Mouse (Mus musculus) kidney, adult 11 months (tissue): ENCODE data around the gene Rrm1.
"Not testable (repeated sequence)": the region's sequence is repeated elsewhere in the genome, so short reads cannot be mapped to it uniquely, and the experiment has no call there.

ENCODE experiments used
- DNase-seq: peaks from one replicate; pipeline ENCODE4 v3.0.0; 2022

Gene Rrm1

DNA sequence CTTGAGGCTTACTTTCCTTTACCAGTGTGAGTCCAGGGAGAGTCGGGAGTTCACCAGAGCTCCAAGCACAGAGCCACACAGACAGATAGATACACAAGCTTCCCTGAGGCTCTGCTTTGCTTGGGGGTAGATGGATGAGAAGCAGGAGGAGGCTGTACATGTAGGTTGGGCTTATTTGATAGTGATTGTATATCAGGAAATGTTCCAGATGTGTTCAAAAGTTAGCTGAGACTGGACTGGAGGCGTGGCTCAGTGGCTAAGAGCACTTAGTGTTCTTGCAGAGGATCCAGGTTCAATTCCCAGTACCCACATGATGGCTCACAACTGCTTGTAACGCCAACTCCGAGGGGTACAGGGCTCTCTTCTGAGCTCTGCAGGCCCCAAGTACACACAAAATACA lies 36.9 kb downstream of the Rrm1 start:
- DNase-seq: no peak

DNA sequence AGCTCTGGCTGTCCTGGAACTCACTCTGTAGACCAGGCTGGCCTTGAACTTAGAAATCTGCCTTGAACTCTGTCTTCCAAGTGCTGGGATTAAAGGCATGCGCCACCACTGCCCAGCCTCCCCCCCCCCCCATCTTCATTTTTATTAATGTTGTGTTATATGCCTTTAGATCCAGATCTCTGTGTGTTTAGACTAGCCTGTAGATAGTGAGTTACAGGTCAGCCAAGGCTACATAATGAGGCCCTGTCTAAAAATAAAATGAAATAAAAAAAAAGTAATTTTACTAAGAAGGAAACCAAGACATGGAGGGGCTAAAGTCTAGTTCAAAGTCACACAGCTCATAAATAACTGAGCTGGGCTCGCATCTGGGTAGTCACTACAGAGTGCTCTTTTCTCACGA lies 37.4 kb downstream of the Rrm1 start:
- no peak for DNase-seq

DNA sequence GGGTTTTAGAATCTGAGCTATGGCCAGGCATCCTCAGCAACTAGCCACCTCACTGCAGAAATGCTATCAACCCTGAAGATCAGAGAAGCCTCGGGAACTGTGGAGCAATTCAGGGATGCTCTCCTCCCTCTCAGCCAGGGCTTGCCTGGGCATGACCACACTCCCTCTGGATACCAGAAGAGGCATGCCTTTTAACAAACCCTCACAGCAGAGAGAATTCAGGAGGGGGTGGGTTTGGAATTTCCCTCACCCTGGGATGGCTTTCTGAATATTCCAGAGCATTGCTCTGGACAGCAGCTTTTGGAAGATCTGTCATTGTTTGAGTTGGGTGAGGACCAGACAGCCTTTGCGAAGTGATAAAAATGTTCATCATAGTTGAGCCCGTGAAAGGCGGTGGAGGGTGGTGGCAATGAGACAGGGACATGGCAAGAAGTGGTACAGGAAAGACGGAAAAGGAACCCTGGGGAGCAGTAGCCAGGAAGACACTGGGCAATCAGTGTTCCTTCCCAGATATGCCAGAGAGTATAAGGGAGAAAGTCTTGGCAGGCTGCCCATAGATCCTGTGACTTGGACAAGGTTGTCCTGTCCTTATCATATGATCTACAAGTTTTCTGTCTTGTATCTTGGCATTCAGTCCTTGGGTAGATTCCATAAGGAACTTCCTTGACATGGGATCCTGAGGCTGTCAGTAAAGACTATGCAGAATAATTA lies 38.0 kb downstream of the Rrm1 start:
- DNase-seq: peak; percentile 37

DNA sequence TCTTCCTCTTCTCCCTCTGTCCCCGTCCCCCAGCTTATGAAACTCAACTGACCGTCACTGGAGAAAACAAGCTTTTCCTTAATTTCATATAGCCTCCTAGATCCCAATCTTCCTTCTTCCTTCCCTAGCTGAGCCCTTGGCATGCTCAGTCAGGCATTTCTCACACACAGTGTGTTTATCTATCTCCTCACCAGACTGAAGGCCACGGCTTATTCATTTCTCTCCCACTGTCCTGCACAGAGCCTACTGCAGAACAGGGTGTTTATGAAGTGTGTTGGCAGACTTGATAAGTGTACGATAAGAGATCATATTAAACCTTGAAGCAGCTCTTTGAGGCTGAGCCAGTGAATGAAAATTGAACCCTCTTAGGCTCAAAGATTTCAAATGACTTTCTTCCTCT lies 39.3 kb downstream of the Rrm1 start:
- no peak for DNase-seq

DNA sequence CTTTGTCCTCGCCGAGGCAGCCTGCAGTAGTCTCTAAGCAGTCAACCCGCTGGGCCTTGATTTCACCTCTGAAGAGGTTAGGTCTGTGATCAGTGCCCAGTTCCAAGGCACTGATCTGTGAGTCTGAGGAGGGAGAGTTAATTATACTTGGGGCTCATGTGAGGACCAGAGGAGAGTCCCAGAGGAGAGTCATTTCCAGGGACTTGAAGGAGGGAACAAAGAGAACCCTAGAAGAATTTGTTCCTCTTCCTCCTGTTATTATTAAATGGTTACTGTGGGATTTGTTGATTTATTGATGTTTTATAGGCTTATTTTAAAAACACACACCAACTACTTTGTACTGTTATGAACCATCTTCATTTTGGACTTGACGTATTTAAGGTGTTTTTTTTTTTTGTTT lies 40.1 kb downstream of the Rrm1 start, which contains the start of gene Olfr543:
Gene Olfr543 (minus strand): TSS at position 101 of the 400 bp plus-strand sequence.
- DNase-seq: no peak

DNA sequence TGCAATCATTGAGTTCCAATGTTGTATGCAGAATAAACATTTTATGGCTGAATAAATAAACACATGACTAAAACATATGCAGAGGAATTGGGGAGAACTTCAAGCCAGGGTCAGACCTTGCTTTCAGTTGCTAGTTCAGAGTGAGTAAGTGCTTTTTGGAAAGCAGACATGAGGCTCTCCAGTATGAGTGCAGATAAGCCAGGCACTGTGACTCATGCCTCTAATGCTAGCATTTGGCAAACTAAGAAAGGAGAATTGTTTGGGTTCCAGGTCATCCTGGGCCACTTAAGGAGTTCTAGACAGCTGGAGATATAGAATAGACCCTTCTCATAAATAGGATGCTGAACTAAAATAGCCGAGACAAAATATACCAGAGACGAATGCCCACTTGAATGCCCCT lies 42.2 kb downstream of the Rrm1 start:
- DNase-seq: no peak

DNA sequence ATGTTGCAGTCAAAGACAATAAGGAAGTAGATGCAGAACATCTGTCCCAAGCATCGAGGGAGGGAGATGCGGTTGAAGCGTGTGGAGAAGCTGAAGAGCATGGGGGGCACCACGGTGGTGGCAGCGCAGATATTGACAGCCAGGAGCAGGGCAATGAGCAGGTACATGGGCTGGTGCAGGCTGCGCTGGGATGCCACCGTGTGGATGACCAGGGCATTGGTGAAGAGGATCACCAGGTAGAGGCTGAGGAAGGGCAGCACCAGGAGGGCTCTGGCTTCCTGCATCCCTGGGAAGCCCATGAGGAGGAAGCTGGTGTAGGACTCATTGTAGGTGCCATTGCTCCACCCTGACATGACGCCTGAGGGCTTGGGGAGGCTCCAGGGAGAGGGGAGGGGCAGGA lies 43.3 kb downstream of the Rrm1 start:
- not testable (repeated sequence) for DNase-seq

DNA sequence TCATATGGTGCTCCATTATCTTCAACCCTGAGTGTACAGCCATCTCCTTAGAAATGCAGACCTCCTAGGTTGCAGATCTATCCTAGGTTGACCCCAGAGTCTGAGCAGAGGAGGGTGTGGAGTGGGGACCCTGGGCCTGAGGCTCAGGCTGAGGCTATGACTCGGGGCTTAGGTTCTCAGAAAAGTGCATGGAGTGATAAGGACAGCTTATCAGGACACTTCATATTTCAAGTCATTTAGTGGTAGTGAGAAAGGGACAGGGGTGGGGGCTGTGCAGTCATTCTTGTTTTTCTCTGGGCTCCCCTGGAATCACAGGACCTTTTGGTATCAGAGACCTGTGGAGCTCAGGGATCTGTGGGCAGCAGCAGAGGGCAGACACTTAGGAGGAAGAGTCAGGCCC lies 44.6 kb downstream of the Rrm1 start:
- no peak for DNase-seq

DNA sequence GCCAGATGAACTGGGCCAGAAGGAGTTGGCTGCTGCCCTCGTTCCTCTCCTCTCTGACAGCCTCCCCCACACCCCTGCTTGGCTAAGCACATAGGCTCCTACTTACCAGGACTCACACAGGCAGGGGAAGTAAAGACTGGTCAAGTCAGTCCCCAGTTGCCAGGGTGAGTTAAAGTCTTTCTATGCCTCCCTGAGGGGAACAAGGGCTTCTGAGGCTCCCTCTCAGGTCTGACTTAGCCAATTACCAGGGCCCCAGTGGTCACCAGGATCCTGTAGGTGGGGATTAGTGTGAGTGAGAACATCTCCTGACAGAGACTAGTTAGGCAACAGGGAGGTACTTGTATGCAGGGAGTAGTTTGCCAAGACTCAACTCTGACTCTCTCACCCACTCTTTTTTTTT lies 46.7 kb downstream of the Rrm1 start, which contains the start of gene Olfr544:
Gene Olfr544 (minus strand): TSS at position 153 of the 400 bp plus-strand sequence.
- DNase-seq: no peak

DNA sequence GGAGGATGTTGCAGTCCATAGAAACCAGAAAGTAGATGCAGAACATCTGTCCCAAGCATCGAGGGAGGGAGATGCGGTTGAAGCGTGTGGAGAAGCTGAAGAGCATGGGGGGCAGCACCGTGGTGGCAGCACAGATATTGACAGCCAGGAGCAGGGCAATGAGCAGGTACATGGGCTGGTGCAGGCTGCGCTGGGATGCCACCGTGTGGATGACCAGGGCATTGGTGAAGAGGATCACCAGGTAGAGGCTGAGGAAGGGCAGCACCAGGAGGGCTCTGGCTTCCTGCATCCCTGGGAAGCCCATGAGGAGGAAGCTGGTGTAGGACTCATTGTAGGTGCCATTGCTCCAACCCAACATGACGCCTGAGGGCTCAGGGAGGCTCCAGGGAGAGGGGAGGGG lies 52.9 kb downstream of the Rrm1 start:
- not testable (repeated sequence) for DNase-seq

DNA sequence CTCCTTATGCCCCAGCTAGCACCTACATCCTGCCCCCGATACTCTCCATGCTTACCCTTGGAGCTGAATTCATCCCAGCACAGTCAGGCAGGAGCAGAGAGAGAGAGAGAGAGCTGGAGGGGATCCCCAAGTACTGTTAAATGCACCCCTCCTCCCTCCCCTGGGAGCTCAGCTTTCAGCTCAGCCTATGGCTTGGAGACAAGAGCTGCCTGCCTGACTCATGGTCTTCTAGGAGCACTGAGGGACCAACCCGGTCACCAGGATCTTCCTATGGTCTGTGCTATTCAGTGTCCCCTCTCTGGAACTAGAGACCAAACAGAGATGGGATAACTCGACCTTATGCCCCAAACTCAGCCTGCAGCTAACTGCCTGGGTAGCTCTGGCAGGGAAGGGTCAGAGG lies 58.0 kb downstream of the Rrm1 start, which contains the start of gene Olfr545:
Gene Olfr545 (minus strand): TSS at position 101 of the 400 bp plus-strand sequence.
- DNase-seq: no peak

DNA sequence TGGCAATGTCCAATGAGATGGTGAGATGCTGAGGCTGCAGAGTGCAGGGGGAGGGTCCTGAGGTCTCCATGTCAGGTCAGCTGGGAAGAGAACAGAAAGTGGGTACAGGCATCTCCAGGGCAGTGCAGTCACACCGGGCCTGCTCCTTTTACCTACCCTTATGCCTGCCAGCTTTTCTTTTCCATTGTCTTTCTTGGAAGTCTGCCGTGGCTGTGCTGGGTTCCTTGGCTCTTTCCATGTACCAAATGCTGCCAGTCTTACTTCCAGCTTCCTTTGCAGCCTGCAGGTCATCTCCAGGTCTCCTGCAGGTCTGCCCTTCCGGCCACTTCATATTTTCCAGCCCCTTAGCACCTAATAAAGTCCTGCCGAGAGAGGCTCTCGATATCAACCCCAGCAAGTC lies 60.5 kb downstream of the Rrm1 start:
- DNase-seq: no peak

DNA sequence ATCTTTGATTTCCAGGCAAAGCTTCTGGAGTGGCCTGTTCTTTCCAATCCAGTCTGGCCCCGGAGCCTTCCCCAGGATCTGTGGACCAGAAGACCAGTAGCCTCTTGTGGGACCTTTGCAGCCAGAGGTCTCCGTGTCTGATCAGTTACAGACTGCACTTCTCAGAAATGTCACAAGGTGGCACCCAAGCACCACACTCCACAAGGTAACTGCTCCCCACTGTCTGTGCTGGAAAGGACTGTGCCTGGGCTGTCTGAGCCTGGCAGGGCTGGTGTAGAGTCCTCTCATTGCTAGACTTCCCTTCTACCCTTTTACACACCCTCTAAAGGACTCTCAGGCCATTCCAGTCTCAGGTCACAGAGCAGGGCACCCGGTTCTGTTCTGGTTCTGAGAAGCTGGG lies 65.4 kb downstream of the Rrm1 start:
- peak; percentile 51 for DNase-seq

DNA sequence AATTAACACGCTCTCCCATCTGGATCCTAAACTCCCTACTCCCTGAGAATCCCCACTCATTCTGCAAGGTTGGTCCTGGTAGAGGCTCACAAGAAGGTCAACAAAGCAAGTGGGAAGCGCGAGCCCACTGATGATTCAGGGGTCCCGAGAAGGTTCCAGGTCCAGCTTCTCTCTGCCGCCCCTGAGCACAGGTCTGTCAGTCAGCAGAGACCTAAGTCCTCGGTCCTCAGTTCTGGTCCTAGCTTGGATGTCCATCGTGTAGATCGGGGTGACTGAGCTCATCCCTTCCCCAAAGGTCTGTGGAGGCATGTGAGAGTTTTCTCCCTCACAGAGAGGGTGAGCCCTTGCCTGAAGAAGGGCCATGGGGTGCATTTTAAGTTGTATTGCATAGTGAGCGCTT lies 66.6 kb downstream of the Rrm1 start:
- DNase-seq: no peak

DNA sequence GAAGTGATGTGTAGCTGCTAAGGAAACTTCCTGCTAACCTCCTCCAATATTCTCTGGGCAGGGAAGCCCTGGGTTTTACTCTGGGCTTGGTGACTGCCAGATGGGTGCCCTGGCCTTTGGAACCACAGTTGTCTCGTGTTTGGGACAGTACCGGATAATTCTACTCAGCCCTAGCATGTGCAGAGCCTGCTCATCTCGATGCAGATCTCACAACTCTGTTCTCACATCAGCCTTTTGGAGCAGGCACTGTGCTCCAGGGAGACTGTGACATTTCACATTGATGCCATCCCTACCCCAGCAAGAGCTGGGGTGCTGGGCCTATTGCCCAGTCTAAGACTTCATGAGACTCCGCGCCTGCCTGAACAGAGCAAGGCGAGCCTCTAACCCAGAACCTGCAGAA lies 67.2 kb downstream of the Rrm1 start:
- DNase-seq: no peak

DNA sequence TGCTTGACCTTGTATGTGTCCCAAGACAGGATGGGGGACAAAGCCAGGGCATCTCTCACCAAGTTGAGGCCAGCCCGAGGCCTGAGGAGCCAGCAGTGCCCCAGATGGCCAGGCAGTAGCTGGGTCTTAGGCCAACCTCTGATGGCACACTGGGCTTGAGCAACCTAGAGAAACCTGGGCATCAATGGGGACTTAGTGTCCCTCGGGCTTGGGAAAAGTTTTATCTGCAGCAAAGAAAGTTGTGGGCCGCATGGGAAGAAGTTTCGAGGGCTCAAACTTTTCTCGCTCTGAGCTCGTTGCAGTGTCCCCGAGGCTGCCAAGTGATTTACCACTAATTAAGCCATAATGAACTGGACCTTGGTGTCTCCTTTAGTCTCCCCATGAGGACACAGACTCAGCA lies 68.2 kb downstream of the Rrm1 start:
- DNase-seq: no peak

DNA sequence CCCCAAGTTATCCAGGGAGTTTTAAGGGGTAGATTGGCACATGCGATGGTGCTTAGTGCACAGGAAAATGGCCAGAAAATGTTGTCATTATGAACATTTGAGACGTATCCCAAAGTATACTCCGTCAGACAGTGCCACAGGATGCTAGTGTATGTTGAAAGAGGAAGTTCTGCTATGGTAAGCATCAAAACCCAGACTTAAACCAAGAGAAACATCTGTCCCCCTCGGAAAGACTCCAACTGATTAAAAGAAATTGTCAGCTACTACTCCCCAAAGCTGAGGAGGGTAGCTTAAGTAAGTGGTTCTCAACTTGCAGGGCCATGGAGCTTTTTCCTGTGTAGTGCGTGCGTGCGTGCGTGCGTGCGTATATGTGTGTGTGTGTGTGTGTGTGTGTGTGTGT lies 70.4 kb downstream of the Rrm1 start:
- DNase-seq: no peak

DNA sequence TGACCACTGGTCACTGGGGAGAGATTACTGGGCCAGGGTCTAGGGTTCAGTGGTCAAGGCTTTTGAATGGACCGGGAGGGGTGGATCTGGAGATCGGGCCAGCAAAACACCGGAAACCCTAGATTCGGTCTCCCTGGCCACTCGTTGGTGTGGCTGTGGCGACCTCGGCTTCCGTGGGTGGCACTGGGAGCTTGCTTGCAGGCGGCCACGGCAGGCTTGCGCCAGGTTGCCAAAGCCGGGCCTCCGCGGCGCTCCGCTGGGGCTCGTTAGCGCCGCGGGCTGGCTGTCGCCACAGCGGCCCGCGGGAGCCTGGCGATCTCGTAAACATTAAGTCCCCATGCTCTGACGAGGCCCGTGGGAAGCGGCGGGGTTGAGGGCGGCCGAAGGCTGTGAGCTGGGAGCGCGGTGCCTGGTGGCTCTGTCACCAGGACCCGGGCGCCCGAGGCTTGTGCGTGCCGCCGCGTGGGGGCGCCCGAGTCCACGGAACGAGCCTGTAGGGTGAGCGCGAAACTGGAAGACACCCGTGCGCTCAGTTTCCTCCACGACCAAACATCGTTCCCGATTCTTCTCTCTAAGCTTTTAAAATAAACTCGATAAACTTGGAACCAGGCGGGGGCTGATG lies 71.4 kb downstream of the Rrm1 start:
- peak; percentile 64 for DNase-seq

DNA sequence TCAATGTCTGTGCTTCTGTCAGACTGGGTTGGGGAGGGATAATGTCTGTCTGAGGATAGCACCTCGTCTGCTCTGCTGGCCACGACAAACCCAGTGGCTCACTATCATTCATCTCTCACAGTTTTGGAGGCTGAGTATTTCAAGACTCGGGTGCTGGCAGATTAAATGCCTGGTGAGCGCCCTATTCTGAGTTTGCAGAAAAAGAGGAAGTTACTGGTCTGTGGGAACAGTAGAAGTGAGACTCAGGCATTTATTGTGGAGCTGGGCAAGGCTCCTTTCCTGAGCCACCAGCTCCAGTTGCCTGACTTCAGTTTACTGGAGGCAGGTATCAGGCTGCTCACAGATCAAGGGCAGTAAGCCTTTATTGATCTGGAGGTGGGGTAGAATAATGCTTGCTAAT lies 72.6 kb downstream of the Rrm1 start:
- DNase-seq: no peak

DNA sequence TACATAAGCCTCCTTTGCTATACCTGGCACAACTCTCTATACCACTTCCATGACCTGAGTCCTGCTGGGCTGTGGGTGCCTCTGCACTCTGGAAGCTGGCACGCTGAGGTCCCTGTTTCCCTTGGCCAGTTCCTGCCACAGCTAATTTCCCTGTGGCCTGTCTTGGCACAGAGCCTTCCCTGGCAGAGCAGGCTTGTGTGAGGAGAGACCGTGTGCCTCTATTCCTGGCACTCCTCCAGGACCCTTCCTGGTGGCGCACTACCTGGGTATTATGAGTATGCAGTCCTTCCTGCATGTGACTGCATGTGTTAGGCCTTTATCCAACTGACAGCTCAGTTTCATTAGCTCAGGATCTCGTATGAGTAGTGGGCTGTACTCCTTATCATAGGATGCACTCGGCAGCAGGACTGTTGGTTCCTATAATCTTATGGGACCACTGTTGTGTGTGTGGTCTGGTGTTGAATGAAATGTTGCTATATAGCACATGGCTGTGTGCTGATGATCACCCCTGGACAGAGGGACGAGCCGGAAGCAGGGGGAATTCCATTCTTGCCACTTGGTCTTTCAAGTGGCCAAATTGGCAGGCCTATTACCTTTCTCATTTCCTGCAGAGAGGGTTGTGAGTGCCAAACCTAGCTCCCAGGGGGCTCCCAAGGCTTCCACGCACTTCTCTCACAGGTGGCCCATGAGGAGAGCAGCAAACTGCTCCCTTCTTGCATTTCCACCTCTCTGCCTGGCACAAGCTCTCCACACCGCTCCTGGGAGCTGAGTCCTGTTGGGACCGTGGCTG lies 75.0 kb downstream of the Rrm1 start:
- no peak for DNase-seq

DNA sequence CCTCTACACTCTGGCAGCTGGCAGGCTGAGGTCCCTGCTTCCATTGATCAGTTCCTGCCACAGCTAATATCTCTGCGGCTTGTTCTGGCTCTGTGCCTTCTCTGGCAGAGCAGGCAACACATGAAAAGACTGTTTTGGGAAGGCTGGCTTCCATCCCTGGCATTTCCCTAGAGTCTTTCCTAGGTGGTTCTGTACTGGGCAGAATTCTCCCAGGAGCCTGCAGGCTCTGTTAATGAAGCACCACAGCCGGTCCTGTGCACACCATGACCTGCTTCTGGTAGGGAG lies 75.5 kb downstream of the Rrm1 start:
- no peak for DNase-seq
